Mouse (Mus musculus) hindbrain, embryonic 12.5 days (tissue): ENCODE measurements around the gene Camp. TPM values are rescaled to one million over a fixed set of nuclear protein-coding genes. Genes with fewer than 3 reads are reported as not detected.

Source experiments
- ATAC-seq: fragments of 200-750 bp; cut with Nextera tagmentation; 2 replicates; pipeline ENCODE4 v1.8.0; 2017; ENCODE audit warnings: moderate TSS enrichment; ENCODE audit not compliant: low FRiP score
- H3K27ac ChIP-seq: fragments of 300-500 bp; sonication (generic); 2 replicates; pipeline ENCODE4 v1.5.1; 2016; ENCODE audit warnings: mild to moderate bottlenecking
- H3K27me3 ChIP-seq: fragments of 300-500 bp; sonication (generic); 2 replicates; pipeline ENCODE4 v1.6.1; 2016; ENCODE audit warnings: mild to moderate bottlenecking
- H3K36me3 ChIP-seq: fragments of 300-500 bp; sonication (generic); 2 replicates; pipeline ENCODE4 v1.6.1; 2016; ENCODE audit warnings: mild to moderate bottlenecking
- H3K4me1 ChIP-seq: fragments of 300-500 bp; sonication (generic); 2 replicates; pipeline ENCODE4 v1.6.1; 2016
- H3K4me2 ChIP-seq: fragments of 300-500 bp; sonication (generic); replicated peaks from 2 replicates; pipeline ENCODE4 v1.6.1; 2016; ENCODE audit warnings: mild to moderate bottlenecking
- H3K4me3 ChIP-seq: fragments of 300-500 bp; sonication (generic); 2 replicates; pipeline ENCODE4 v1.5.1; 2016; ENCODE audit warnings: mild to moderate bottlenecking
- H3K9ac ChIP-seq: fragments of 300-500 bp; sonication (generic); 2 replicates; pipeline ENCODE4 v1.6.1; 2016; ENCODE audit warnings: mild to moderate bottlenecking, moderate library complexity
- H3K9me3 ChIP-seq: fragments of 300-500 bp; sonication (generic); replicated peaks from 2 replicates; pipeline ENCODE4 v1.6.1; 2016; ENCODE audit warnings: mild to moderate bottlenecking
- WGBS: fragments of 180-500 bp; shearing (Covaris S2); methylation state at CpG from one replicate; pipeline ENCODE4 v1.1.7; 2016; 5-methylcytosine and 5-hydroxymethylcytosine counted together
- polyA plus RNA-seq: library from polyadenylated mRNA; unstranded; fragments of >200 nt; fragmentation: Nextera tagmentation; extraction: Ambion mirVana; gene quantifications from 2 replicates; pipeline ENCODE4 v1.2.1, GENCODE M21; 2016

Gene Camp
- polyA plus RNA-seq, 1 experiment from 2014 or later = 2.0 TPM

DNA sequence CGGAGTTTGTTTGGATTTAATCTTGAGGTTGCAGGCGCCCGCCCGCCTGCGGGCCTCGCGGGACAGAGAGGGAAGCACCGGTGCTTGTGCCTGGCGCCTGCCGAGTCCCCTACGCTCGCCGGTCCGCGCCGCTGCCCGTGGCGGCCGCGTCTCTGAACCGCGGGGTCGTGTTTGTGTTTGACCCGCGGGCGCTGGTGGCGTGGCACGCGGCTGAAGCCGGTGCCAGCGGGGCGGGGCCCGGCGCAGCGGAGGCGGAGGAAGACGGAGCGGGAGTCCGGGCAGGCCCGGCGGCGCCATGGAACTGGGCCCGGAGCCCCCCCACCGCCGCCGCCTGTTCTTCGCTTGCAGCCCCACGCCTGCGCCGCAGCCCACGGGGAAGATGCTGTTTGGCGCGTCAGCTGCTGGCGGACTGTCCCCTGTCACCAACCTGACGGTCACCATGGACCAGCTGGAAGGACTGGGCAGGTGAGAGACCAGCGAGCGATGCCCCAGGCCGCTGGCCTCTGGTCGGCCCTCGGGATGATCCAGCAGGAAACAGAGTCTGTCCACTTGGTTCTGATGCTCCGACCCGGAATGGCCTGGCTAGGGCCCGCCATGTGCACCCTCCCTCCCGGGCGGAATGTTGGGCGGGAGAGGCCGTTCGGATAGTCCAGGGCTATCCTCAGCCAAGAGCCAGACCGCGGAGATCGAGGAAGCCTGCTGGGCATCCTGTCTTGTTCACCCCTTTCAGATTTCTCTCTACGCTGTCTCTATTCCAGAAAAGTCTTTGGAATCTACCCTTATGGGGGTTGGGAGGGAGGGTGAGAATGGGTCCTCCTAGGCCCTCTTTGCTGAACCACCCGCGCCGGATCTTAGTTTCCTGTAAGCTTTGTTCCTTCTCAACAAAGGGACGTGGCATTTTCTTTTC, 26.5 kb upstream of the Camp start:
- Histone ChIP-seq H3K4me2 (peak overlapping the region; percentile 84), H3K27ac (peak overlapping the region; percentile 81), H3K4me3 (peak overlapping the region; percentile 98), H3K4me1 (peaks cover 13% of the 10 kb centered on the region), H3K9ac (peak overlapping the region; percentile 94), H3K27me3 (no peaks in the 10 kb centered on the region), H3K9me3 (no peaks in the 10 kb centered on the region), H3K36me3 (peaks cover 28% of the 10 kb centered on the region)
- peak; percentile 63 for ATAC-seq
- WGBS = under 1% methylated on average over 74 of the region's 76 CpGs

DNA sequence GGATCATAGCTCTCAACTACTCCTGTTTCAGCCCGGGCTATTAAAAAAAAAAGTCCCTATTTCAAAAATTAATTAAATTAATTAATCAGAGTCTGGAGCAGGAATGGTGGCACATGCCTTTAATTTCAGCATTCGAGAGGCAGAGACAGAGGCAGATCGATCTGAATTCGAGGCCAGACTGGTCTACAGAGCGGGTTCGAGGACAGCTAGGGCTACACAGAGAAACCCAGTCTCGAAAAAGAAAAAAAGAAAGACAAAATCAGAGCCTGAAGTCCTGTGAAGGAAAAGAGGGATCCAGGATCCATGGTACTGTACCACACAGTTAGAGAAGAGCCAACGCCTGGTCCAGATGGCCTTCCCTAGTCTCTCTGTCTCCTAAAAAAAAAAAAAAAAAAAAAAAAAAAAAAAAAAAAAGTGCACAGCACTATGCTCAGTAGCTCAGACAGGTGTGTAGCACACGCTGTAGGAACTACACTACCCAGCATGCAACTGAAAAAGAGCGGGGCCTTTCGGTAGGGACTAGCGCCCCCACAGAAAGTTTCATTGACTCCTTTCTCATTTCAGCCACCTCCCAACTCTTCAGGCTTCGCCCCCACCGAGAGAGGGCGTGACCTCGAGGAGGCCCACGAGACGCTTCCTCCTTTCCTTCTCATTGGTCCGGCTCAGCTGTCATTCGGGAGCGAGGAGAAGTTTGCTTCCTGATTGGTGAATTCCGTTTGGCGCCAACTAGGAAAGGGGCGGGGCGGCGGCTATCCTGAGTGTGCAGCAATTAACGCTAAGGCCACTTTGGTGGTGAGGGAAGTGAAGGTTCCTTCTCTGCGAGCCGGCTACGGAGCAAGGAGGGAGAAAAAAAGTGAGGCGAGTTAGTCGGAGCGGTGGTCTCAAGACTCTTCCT, 25.6 kb upstream of the Camp start, which contains the start of gene Cdc25a:
Gene Cdc25a, plus strand, starts transcription at position 783 of the 895 bp plus-strand sequence.
- no peaks in the 10 kb centered on the region for H3K27me3 ChIP-seq
- H3K36me3 ChIP-seq = peaks cover 19% of the 10 kb centered on the region
- peaks cover 13% of the 10 kb centered on the region for H3K4me1 ChIP-seq
- H3K4me2 ChIP-seq = peak within 1 kb of the TSS; percentile 84
- peak; percentile 92 for ATAC-seq
- peak within 1 kb of the TSS; percentile 81 for H3K27ac ChIP-seq
- H3K9ac ChIP-seq = peak within 1 kb of the TSS; percentile 94
- H3K9me3 ChIP-seq = no peaks in the 10 kb centered on the region
- H3K4me3 ChIP-seq = peak within 1 kb of the TSS; percentile 98
- WGBS = 8% methylated on average over 33 of the region's 33 CpGs

DNA sequence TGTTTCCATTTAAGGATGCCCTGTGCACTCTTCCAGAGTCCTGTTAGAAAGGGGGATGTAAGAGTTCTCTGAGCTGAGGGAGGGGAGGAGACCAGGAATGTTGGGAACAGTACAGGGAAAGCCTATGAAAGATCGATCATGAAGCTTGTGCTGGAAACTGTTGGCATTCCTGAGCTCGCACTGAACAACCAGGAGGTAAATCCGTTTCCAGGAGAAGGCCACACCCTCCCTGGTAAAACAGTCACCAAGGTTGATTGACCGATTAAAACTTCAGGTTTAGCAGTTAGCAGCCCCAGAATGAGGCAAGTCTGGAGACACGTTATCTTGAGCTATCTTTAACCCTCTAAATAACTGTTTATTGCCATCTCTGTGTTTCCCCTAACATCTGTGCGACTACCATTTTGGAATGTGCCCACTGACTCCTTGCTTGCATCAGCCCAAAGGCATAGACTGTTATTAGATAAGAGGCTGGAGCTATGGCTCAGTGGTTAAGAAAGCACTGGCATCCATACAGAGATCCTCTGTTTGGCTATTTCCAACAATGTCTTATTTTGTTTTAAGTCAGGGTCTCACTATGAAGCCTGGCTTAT, 21.7 kb upstream of the Camp start:
- no peaks in the 10 kb centered on the region for H3K27me3 ChIP-seq
- 48% methylated on average over 6 of the region's 6 CpGs for WGBS
- no peak overlapping the region for H3K9ac ChIP-seq
- H3K4me3 ChIP-seq = no peak overlapping the region
- H3K36me3 ChIP-seq = no peaks in the 10 kb centered on the region
- H3K27ac ChIP-seq = no peak overlapping the region
- no peaks in the 10 kb centered on the region for H3K4me1 ChIP-seq
- ATAC-seq = no peak
- H3K9me3 ChIP-seq = no peaks in the 10 kb centered on the region
- H3K4me2 ChIP-seq = no peak overlapping the region

DNA sequence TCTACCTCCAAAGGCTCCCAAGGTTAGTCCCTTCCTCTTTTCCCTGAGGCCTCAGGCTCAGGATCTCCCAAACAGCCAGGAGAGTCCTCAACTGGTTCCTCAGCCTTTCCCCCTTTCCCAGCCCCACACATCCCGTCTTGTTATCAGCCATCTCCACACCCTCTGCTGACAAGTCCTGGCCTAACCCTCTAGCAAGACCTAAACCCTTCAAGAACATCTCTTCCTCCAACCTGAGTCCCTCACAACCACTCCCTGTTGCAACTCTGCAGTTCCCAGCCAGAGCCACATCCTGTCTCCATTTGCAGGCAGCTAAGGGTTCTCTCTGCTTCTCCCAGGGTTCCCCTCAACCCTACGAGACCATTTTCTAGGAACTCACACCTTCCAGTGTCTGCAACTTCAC, 16.8 kb upstream of the Camp start:
- Histone ChIP-seq H3K9ac (no peak overlapping the region), H3K4me1 (no peaks in the 10 kb centered on the region), H3K27me3 (peaks cover 6% of the 10 kb centered on the region; the same call in 1 of the 2 replicates), H3K4me2 (no peak overlapping the region), H3K9me3 (no peaks in the 10 kb centered on the region), H3K27ac (no peak overlapping the region), H3K4me3 (no peak overlapping the region), H3K36me3 (no peaks in the 10 kb centered on the region)
- ATAC-seq = no peak
- 70% methylated on average over 2 of the region's 2 CpGs for WGBS

DNA sequence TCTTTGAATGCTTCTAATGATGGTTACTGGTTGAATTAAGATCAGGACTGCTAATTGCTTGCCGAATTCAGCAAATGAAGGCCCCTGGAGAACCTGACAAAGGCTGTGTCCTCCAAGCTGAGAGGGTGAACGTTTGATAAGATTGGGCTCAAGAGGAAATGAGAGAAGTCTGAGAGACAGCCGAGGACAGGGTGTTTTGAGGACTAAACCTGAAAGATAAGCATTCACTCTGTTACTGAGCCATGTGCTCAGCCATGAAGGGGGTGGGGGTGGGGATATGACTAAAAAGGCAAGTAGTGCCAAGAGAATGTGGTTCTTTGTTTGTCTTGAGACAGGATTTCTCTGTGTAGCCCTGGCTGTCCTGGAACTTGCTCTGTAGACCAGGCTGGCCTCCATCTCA, 13.7 kb upstream of the Camp start:
- H3K4me2 ChIP-seq = no peak overlapping the region
- H3K4me3 ChIP-seq = no peak overlapping the region
- no peaks in the 10 kb centered on the region for H3K36me3 ChIP-seq
- H3K27me3 ChIP-seq = peaks cover 6% of the 10 kb centered on the region; the same call in 1 of the 2 replicates
- 73% methylated on average over 3 of the region's 3 CpGs for WGBS
- H3K4me1 ChIP-seq = no peaks in the 10 kb centered on the region
- H3K9me3 ChIP-seq = no peaks in the 10 kb centered on the region
- no peak overlapping the region for H3K9ac ChIP-seq
- no peak for ATAC-seq
- no peak overlapping the region for H3K27ac ChIP-seq

DNA sequence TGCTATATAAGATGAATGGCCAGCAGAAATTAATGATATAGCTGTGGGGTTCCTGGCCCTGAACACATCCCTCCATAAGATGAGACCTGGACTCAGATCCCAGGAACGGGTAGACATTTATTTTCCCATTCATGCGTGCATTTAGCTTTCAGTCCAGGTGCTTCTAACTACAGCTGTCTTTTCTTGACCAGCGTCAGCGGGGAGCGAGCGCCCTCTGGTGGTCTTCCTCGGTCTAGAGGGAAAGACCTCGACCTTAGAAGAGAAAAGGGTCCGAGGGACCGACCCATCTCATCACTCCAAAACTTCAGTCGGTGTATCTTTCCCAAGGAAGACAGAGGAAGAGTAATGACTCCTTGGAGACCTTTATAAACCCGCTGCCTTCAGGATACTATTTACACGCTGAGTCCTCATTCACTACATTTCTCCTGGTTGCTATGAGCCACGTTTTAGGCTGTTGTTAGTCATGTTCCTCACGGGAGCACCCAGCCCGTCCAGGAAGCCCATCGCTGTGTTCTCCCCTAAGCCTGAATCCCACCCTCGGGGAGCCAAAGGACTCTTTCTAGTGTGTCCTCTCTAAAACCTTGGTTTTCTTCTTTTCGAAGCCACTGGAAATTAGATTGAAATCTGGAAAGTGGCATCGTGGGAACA, 13.1 kb upstream of the Camp start:
- Histone ChIP-seq H3K4me3 (no peak overlapping the region), H3K27me3 (peaks cover 6% of the 10 kb centered on the region; the same call in 1 of the 2 replicates), H3K27ac (no peak overlapping the region), H3K36me3 (no peaks in the 10 kb centered on the region), H3K9me3 (no peaks in the 10 kb centered on the region), H3K4me2 (peak overlapping the region; percentile 31), H3K4me1 (no peaks in the 10 kb centered on the region), H3K9ac (no peak overlapping the region)
- 23% methylated on average over 20 of the region's 20 CpGs for WGBS
- no peak for ATAC-seq

DNA sequence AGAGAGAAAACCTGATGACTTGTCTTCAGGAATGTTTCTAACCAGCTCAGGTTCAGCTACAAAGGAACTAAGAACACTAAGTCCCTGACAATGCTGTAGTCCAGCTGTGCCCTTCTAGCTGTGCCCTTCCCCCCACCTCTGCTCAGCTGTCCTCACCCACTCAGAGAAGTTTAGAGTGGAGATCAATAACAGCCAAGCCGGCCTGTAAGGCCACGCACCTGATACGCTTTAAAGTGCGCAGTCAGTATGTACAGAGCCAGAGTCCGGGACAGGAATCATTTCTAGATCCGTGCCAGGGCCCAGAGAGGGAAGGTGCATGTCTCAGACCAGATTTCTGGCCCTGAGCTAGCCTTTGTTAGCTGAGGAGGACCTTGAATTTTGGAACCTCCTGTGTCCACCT, 6.5 kb upstream of the Camp start:
- H3K4me1 ChIP-seq = no peaks in the 10 kb centered on the region
- WGBS = 82% methylated on average over 6 of the region's 6 CpGs
- H3K27me3 ChIP-seq = no peaks in the 10 kb centered on the region
- no peak overlapping the region for H3K9ac ChIP-seq
- H3K4me3 ChIP-seq = no peak overlapping the region
- H3K36me3 ChIP-seq = no peaks in the 10 kb centered on the region
- no peaks in the 10 kb centered on the region for H3K9me3 ChIP-seq
- no peak overlapping the region for H3K27ac ChIP-seq
- no peak overlapping the region for H3K4me2 ChIP-seq
- no peak for ATAC-seq

DNA sequence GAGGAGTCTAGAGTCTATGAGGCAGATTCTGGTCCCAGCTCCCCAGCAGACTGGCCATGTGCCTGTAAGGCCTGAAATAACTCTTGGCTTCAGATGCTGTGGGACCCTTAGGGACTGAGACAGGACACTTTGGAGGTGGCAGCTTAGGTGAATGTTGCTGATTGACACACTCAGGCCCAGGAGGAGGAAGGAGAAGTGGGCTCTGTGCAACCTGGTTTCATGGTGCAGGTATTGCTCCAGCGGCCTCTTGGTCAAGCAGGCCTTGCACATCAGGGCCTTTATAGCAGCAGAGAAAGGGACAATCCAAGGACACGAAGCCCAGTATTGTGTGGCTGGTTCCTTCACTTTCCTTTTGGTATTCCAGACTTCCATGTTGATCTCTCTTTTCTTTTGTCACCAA, 4.9 kb upstream of the Camp start:
- H3K27me3 ChIP-seq = no peaks in the 10 kb centered on the region
- H3K27ac ChIP-seq = no peak overlapping the region
- no peak overlapping the region for H3K4me2 ChIP-seq
- ATAC-seq = no peak
- H3K4me1 ChIP-seq = no peaks in the 10 kb centered on the region
- no peak overlapping the region for H3K9ac ChIP-seq
- no peaks in the 10 kb centered on the region for H3K36me3 ChIP-seq
- no peak overlapping the region for H3K4me3 ChIP-seq
- WGBS = 85% methylated on average over 2 of the region's 2 CpGs
- no peaks in the 10 kb centered on the region for H3K9me3 ChIP-seq

DNA sequence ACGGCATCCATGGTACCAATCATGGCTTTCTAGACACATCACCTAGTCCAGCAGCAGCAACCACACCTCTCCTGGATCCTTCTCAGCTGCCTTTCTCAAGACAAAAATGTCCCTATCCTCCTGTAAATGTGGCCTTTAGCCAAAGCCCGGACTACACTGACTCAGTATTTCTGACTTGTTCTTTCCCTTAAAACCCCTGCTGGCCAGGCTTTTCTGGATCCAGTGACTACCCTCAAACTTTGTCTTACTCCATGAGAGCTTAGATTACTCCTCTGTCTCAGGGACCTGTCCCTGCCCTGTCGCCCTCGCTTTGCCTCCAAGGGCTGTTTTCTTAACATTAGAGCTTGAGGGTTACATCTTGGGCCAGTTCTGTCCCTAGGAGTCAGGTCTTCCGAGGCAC, 682 bp upstream of the Camp start:
- ATAC-seq = no peak
- Histone ChIP-seq H3K9me3 (no peaks in the 10 kb centered on the region), H3K4me1 (0 out of 2 replicates have a peak, but pooled peaks cover 3% of the 10 kb centered on the region), H3K9ac (no peak overlapping the region), H3K36me3 (0 out of 2 replicates have a peak, but pooled peaks cover 4% of the 10 kb centered on the region), H3K27me3 (no peaks in the 10 kb centered on the region), H3K4me2 (no peak overlapping the region), H3K27ac (no peak overlapping the region), H3K4me3 (no peak overlapping the region)
- 92% methylated on average over 5 of the region's 5 CpGs for WGBS

DNA sequence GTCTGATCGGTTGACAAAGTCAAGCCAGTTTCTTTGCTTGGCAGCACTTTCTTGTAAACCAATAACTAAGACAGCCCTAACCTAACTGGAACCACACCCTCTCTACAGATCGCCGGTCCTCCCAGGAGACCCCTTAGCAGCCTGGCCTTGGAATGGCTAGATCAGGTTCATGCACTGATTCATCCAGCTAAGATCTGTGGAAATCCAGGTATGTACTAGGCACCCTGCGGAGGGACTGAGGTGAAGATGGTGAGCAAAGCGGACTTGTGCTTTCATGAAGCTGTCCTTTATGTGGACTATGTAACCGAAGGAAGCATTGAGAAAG, 16.4 kb downstream of the Camp start:
- Histone ChIP-seq H3K36me3 (peaks cover 30% of the 10 kb centered on the region), H3K4me3 (peak overlapping the region; percentile 52), H3K4me2 (peak overlapping the region; percentile 61), H3K4me1 (peaks cover 8% of the 10 kb centered on the region), H3K27me3 (no peaks in the 10 kb centered on the region), H3K9me3 (no peaks in the 10 kb centered on the region), H3K27ac (no peak overlapping the region), H3K9ac (peak overlapping the region; percentile 60)
- WGBS = 11% methylated on average over 6 of the region's 6 CpGs
- ATAC-seq = peak; percentile 65

DNA sequence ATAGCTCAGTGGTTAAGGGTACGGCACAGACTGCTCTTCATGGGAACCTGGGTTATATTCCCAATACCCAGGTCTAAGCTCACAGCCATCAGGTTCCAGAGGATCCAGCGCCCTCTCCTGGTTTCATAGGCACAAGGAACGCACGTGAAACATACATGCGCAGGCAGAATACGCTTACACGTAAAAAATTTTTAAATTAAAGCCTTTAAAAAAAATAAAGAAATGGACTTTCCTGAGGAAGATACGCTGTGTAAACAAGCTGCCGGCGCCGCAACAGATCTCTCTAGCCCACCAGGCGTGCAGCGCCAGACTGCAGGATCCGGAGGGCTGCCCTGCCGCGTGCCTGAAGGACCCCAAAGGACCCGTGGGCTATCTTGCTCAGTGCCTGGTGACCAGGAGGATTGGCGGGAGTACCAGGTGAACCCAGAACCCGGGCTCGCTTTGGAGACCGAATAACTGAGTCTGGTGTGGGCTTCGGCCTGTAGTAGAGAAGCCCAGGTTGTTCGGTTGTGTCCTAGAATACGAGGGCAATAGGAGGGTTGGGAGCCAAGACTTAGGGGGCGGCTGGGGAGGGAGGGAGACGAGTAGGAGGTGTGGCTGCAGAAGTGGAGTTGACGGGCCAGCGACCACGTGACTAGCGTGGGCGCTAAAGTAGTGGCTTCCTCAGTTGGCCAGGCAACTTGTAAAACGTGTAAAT, 16.9 kb downstream of the Camp start, which contains the start of gene Nme6:
Gene Nme6, plus strand, starts transcription at position 359 of the 697 bp plus-strand sequence.
- Histone ChIP-seq H3K4me1 (peaks cover 8% of the 10 kb centered on the region), H3K27ac (peak within 1 kb of the TSS; percentile 63), H3K4me2 (peak within 1 kb of the TSS; percentile 61), H3K4me3 (peak within 1 kb of the TSS; percentile 52), H3K9me3 (no peaks in the 10 kb centered on the region), H3K9ac (peak within 1 kb of the TSS; percentile 60), H3K27me3 (no peaks in the 10 kb centered on the region), H3K36me3 (peaks cover 24% of the 10 kb centered on the region)
- under 1% methylated on average over 32 of the region's 32 CpGs for WGBS
- ATAC-seq = peak; percentile 96
